In the genomic region with DNA sequence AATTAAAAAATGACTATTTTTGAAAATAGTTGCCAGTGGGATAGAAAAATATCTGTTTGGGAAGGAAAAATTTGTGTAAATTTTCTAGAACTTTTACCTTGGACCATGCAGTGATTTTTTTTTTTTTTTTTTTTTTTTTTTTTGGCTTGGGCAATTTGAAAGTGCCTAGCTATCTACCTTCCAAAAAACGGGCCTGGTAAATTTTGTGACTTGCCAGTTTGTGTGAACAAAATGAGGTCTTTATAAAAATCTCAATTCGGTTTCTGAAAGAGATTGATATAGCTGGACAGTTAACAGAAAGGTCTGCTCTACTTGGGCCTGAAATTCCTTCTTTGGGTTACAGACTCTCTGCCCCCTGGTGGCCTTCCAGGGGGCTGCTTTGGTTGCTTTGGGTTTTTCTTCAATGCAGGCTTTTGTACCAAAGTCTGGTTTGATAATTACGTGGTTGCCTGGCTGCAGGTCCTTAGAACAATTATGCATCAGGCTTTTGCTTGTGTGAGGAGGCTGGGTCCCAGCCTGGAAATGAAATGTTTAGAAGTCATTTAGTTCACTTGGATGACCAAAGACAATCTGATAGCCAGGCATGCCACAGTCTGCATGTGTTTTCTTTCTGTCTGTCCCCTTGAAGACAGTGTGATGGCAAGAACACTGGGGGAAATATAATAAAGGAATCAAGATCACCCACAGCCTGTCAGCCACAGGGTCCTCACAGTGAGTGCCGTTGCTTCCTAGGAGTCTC, we compare ENCODE assay signal across 9 mouse cellular contexts.
DNase-seq lines count a peak whose midpoint lies in the region; ATAC-seq lines count a peak whose summit lies in the region.
"Had no signal": no experiment of that assay in that cellular context is flagged by ENCODE, and none has a peak within 500 bp of the region (broad histone marks: within the 10 kb centered on the region; RNA-seq: fewer than 3 reads in every experiment).

No protein-coding gene starts in this region.

- no peak for ATAC-seq in intestine, embryonic 14.5 days (replicated peaks; ENCODE audit: low FRiP score, low TSS enrichment, low read depth)
- no peak for ATAC-seq in intestine, embryonic 16.5 days

- H3K9me3 ChIP-seq in intestine, embryonic 14.5 days (ENCODE audit: control insufficient read depth, low read length) = no peaks in the 10 kb centered on the region
- H3K9me3 ChIP-seq in intestine, embryonic 16.5 days (ENCODE audit: control insufficient read depth, low read length) = no peaks in the 10 kb centered on the region
- H3K9me3 ChIP-seq: liver, embryonic 15.5 days had no signal

- H3K36me3 ChIP-seq in intestine, embryonic 14.5 days (ENCODE audit: control insufficient read depth, insufficient read depth, low read length) = no peaks in the 10 kb centered on the region
- H3K36me3 ChIP-seq in intestine, embryonic 16.5 days (ENCODE audit: control insufficient read depth, insufficient read depth, low read length) = no peaks in the 10 kb centered on the region
- H3K36me3 ChIP-seq: liver, embryonic 15.5 days had no signal

- H3K9ac ChIP-seq in intestine, embryonic 14.5 days (ENCODE audit: low read length) = no peak overlapping the region
- H3K9ac ChIP-seq in intestine, embryonic 16.5 days (ENCODE audit: low read depth, low read length) = no peak overlapping the region
- H3K9ac ChIP-seq: liver, embryonic 15.5 days had no signal

- peak; percentile 67 for DNase-seq in intestine, embryonic 14.5 days (ENCODE audit: low spot score)
- DNase-seq in ES-CJ7 (ENCODE audit: low read depth, low spot score) = peak; percentile 52
- peak; percentile 76 to 78 for DNase-seq in cerebellum, postnatal 14 days
- peak; percentile 40 for DNase-seq in gastrocnemius, postnatal 10 days
- DNase-seq in layer of hippocampus, adult 9-11 months = peak; percentile 15
- DNase-seq in mesoderm, embryonic 11.5 days (ENCODE audit: low read depth, low spot score) = peak; percentile 81
- DNase-seq in thymus, postnatal 4 days = peak; percentile 48

- H3K27me3 ChIP-seq in intestine, embryonic 14.5 days (replicated peaks; ENCODE audit: control insufficient read depth, insufficient read depth, low read length) = no peaks in the 10 kb centered on the region
- no peaks in the 10 kb centered on the region for H3K27me3 ChIP-seq in intestine, embryonic 16.5 days (replicated peaks; ENCODE audit: control insufficient read depth, insufficient read depth, low read length)
- H3K27me3 ChIP-seq: liver, embryonic 15.5 days had no signal

- WGBS in intestine, embryonic 14.5 days = 29% methylated on average over 4 of the region's 4 CpGs
- 25% methylated on average over 4 of the region's 4 CpGs for WGBS in intestine, embryonic 16.5 days

- H3K4me3 ChIP-seq in intestine, embryonic 14.5 days (ENCODE audit: low read depth, low read length) = no peak overlapping the region
- H3K4me3 ChIP-seq in intestine, embryonic 16.5 days (ENCODE audit: low read length) = no peak overlapping the region
- H3K4me3 ChIP-seq: liver, embryonic 15.5 days had no signal

- H3K27ac ChIP-seq in intestine, embryonic 14.5 days (ENCODE audit: low read depth) = no peak overlapping the region
- no peak overlapping the region for H3K27ac ChIP-seq in intestine, embryonic 16.5 days (ENCODE audit: low read length)
- H3K27ac ChIP-seq: liver, embryonic 15.5 days had no signal

- no peaks in the 10 kb centered on the region for H3K4me1 ChIP-seq in intestine, embryonic 14.5 days (replicated peaks; ENCODE audit: control insufficient read depth, insufficient read depth, low read length)
- no peaks in the 10 kb centered on the region for H3K4me1 ChIP-seq in intestine, embryonic 16.5 days (ENCODE audit: control insufficient read depth, insufficient read depth, low read length)
- H3K4me1 ChIP-seq: liver, embryonic 15.5 days had no signal

- H3K4me2 ChIP-seq in intestine, embryonic 14.5 days (ENCODE audit: low read length) = no peak overlapping the region
- no peak overlapping the region for H3K4me2 ChIP-seq in intestine, embryonic 16.5 days (ENCODE audit: low read depth, low read length)
- H3K4me2 ChIP-seq: liver, embryonic 15.5 days had no signal

Comparison
In these comparisons a context has a peak if more than half of its experiments do, and no peak if none do; other contexts are left out.
1. DNase-seq: peak in every context shown above with its lines; median percentile 81 in mesoderm, embryonic 11.5 days; 77 in cerebellum, postnatal 14 days; 67 in intestine, embryonic 14.5 days; 52 in ES-CJ7; 48 in thymus, postnatal 4 days; 40 in gastrocnemius, postnatal 10 days; 15 in layer of hippocampus, adult 9-11 months.